Mouse (Mus musculus) T-cell, adult 2 months (primary cell): ENCODE measurements around the gene Npepl1.

Experiments used
- DNase-seq: peaks from one replicate; pipeline ENCODE4 v3.0.0; 2022; ENCODE audit warnings: low spot score

Npepl1 gene

DNA sequence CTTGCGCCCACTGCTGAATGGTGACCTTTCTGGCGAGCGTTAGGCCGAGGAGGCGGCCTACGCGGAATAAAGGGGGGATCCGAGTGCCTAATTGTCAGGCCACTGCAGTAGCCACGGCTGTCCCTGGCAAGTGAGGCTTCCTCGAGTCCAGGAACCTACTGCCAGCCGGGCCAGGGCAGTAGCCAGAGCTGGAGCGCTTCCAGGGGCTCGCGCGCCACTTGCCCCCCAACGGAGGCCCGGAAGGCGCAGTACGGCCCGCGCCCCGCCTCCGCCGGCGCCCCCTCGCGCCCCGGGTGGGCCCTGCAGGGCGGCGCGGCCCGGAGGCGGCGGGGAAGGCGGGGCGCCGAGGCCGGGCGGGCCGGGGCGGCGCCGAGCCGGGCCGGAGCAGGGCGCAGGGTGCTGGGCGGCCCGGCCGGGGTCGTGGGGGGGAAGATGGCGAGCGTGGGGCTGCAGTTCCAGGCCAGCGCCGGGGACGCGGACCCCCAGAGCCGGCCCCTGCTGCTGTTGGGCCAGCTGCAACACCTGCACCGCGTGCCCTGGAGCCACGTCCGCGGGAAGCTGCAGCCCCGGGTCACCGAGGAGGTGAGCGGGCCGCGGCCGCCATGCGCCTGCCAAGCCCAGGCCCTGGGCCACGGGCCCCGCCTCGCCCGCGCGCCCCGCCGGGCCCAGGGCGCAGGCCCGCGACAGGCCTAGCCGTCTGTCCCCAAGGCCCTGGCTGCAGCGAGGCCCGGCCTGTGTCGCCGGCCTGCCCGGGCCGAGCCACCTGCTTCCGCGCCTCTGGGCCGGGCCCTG, at the start of gene Npepl1:
Gene Npepl1, plus strand, starts transcription at position 359 of the 792 bp plus-strand sequence.
- DNase-seq: peak; percentile 55

DNA sequence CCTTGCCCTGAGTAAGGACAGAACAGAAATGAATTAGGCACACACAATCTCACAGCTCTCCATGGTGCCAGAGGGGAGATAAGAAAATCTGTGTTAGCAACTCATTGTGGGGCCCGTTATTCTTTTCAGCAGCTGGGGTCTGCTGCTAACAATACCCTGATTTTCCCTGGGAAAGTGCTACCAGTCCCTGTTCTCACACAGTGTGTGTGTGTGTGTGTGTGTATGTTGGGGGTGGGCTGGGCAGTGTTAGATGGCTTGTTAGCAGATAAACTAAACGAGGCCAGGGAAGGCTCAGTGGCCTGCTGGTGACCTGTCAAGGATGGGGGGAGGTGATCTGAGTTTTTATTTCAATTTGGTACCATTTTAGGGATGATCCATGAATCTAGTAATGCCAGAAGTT, 48.9 kb upstream of the Npepl1 start:
- no peak for DNase-seq

GRCm38 (mm10) chr2:174063074-174063473, 47.1 kb upstream of the Npepl1 start:
- DNase-seq: no peak

DNA sequence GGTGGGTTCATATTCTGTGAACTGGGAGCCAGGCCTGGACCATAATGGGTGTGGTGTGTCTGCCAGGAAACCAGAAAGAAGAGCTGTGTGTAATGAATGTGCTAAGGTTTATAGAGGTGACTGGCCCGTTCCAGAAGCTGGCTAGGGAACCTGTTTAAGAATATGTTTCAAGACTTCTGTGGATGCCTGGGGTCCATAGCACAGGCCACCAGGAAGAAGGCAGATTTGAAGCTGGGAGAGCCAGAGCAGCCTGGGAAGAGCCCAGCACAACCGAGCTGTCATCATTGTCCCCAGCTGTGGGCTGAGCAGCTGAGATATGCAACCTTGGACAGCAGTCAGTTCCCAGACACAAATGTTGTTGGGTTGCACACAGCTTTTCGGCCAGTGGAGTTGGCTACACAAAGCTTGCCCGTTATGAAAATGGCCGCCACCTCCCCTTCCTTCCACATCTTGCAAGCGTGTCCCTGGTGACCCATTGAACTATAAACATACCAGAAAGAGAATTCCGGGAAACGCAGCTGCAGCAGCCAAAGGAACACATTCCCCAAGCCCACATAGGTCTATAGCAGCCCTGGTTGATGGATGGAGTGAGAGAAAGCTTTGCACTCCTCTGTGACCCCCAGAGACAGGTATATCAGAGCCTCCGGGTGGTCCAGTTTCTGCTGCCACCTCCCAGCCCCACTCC, 46.5 kb upstream of the Npepl1 start:
- DNase-seq: no peak

DNA sequence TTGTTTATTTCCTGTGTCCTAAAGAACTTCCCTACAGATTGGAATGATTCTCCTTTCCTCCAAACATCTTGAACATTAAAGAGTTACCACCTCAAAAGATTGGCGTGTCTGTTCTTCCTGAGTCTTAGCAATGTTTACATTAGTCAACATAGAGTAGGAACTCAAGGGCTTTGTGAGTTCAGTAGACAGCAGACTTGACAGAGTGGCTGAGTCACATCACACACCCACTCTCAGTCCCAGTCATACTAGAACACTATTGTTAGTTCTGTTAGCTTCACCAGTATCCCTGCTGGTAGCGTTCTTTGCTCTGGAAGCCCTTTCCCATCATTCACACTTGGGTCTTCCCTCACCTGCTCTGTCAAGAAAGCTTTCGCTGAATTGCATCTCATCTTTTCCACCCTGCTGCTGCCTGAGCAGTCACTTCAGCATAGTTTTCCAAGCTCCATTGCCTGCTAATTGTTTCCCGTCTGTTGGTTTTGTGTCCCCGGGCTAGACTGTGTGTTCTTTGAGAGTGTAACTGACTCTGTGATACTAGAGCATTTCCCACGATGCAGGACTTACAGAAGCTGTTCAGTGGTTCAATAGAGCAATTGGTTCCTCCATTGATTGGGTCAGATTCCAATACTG, 42.2 kb upstream of the Npepl1 start:
- DNase-seq: no peak

DNA sequence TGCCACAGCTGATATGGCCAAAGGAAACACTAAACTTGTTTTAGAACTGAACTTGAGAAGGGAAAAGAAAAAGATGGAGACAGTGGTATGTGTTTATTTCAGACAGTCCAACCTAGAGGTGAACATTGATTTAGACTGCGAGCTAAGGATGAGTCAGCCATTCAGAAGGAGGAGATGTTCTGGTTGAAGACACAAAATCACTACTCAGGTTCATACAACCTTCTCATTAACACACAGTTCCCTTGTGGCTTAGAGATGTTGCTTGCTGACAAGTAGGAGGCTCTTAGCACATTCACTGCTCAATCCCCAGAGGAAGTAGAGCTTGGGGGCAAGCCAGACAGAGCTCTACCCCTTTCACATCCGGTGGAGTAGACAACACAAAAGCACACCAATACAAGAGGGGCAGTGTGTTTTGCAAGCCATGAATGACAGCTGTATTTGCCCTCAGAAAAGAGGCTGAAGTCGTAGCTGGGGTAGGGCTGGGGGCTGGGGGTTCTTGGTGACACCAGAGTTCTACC, 40.6 kb upstream of the Npepl1 start:
- DNase-seq: no peak

GRCm38 (mm10) chr2:174071406-174071805, 38.7 kb upstream of the Npepl1 start:
- DNase-seq: no peak

GRCm38 (mm10) chr2:174073156-174073790, 36.9 kb upstream of the Npepl1 start:
- DNase-seq: no peak

GRCm38 (mm10) chr2:174074621-174075020, 35.5 kb upstream of the Npepl1 start:
- DNase-seq: no peak

DNA sequence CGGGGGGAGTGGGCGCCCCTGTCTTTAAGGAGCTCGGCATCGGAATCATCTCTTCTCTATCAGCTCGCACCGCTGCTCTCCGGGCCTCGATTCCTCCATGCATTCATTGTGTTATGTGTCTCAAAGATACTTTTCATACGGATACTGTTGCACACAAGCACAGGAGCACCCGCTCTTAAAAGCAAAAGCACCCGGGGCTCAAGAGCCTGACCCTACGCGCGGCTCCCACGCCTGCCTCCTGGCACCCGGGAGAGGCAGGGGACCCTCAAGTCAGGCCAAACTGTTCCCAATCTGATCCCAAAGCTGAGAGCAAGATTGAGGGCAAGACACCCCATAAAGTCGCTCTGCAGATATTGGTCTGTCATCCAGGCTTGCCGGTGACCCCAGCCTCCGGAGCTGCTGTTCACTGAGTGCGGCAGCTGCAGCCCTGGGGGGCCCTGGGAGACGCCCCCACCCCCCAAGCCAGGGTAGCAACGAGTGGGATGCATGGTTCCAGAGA, 35.0 kb upstream of the Npepl1 start:
- no peak for DNase-seq

- peak; percentile 79 for DNase-seq
Observed at GRCm38 (mm10) chr2:174075673-174076432, 34.3 kb upstream of the Npepl1 start, which contains the start of gene Stx16. Gene Stx16 (plus strand): TSS chr2:174076308.

GRCm38 (mm10) chr2:174076433-174076824, 33.7 kb upstream of the Npepl1 start:
- DNase-seq: no peak

DNA sequence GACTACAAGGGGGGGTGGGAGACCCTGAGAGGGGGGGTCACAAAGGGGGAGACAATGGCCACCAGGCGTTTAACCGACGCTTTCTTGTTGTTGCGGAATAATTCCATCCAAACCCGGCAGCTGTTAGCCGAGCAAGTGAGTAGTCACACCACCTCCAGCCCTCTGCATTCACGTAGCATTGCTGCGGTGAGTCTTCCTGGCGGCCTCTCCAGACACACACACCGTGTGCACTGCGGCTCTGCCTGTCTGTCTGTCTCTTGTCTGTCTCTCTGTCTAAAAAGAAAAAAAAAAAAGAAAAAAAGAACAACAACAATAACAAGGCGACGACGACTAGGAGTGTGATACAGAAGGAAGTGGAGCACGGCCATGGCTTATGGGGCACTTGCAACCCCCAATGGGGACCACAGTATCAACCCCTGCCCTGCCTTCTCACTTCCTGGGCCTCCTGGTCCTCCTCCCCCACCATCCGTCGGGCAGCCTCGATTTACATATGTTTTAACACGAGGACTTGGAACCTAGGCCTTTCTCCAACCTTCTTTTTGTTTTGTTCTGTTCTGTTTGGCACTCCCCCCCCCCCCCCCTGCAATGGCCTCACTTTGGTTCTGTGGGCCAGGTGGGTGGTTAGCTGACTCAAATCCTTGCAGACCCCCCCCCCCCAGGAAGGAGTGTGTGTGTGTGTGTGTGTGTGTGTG, 33.0 kb upstream of the Npepl1 start:
- DNase-seq: peak; percentile 68

DNA sequence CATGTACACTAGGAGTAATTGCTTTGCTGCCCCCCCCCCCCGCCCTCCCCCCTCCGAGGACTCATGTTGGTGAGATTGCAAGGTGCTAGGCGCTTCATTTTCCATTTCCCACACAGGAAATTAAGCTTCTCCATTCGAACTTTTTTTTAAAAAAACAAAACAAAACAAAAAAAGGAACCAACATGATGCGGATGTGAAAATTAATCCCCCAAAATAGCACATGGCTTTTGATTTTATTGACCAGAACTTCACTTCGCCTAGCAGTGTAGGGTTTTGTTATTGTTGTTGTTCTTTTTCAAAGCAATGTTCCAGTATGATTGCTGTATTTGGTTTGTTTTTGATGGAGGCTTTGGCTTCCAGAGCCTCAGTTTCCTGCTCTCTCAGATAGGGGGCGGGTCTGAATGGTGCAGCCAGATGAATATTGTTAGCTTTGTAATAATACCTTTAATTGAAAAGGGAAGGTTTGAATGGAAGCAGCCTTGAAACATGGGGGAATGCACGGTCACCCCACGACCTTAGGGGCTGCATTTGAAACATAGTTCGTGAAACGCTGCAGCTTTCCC, 32.3 kb upstream of the Npepl1 start:
- DNase-seq: no peak

GRCm38 (mm10) chr2:174081833-174082232, 28.3 kb upstream of the Npepl1 start:
- no peak for DNase-seq

GRCm38 (mm10) chr2:174082380-174082918, 27.7 kb upstream of the Npepl1 start:
- DNase-seq: no peak

GRCm38 (mm10) chr2:174095086-174095485, 15.1 kb upstream of the Npepl1 start:
- no peak for DNase-seq

DNA sequence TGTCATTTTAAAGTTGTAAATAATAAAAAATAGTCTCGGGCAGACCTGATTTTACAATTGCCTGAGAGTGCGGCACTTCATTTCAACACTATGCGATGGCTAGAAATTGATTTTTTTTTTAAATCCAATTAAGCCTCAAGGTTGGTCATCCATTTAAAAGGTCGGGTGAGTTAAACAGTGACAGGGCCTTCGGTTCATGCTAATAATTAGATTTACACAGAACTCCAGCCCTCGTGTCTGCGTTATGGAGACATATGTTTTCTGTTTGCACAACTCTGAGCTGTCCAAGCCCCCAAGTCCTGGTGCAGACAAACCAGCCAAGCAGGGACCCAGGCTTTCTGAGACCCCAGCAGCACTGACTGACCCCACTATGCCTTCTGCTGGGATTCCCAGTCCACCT, 7.8 kb upstream of the Npepl1 start:
- no peak for DNase-seq

DNA sequence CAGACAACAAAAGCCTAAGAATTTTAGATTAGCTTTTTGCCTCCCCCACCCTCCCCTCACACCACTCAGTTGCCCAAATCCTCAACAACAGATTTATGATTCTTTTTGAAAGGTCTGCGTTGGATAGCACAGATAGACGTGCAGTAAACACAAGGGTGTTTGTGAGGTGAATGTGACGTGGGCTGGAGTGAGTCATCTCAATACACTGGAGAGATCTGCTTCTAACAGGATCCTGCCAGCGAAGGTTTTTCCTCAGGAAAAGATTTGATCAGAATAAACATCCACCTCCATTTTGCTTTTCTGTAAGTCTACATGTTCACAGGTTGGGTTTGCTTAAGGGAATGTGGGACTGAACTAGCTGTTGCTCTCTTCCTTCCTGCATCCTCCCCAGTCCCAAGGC, 6.6 kb upstream of the Npepl1 start:
- DNase-seq: no peak

DNA sequence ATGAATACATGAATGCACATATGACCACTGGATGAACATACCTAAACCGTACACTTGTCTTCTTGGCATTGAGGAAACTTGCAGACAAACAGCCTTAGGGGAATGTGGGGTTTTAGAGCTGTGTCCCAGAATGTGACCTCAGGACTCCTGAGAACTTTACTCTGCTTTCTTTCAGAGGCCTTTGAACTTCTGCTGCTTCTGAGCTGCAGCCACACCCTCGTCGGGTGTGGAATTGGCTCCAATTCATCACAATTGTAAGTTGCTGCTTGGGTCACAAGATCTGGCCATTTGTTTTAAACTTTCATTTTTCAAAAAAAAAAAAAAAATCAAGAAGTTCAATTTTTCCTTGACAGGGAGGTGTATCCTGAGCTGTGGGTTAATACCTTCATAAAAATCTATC, 2.8 kb upstream of the Npepl1 start:
- no peak for DNase-seq
